Mouse (Mus musculus): ENCODE measurements at regions not wholly inside any gene's neighbourhood (a gene's known extent, or its start where the extent isn't known, plus 50 kb on each side); places are given as distances from the start of the nearest gene placed in this dataset.
A peak's percentile ranks its signal among the peaks of the same experiment; 100 is the strongest.

DNA sequence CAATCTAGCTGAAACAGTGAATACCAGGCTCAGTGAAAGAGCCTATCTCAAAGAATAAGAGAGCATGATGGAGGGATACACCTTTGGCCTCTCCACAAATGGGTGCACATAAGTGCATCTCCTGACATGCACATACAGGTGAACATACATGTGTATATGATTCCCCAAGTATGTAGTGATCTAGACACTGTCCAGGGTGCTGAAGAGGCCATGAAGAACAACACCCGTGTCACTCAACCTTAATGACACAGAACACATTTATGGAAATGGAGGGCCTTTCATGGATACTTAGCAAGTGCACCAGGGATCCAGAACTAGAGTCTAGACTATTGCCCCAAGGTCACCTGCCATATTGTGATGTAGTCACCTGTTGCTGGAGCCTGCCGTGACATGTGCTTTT is 56.9 kb downstream of the Spata19 start:
- Histone ChIP-seq H3K27ac (replicated peaks) (no peak overlapping the region), H3K4me1 (replicated peaks) (peaks cover 17% of the 10 kb centered on the region), H3K9me3 (no peaks in the 10 kb centered on the region), H3K27me3 (0 out of 2 replicates have a peak, but pooled peaks cover 4% of the 10 kb centered on the region), H3K4me2 (no peak overlapping the region), H3K4me3 (no peak overlapping the region), H3K9ac (no peak overlapping the region), H3K36me3 (no peaks in the 10 kb centered on the region)
- 92% methylated on average over 2 of the region's 2 CpGs for whole genome bisulfite sequencing
- ATAC-seq (ENCODE audit: low read depth): no peak

DNA sequence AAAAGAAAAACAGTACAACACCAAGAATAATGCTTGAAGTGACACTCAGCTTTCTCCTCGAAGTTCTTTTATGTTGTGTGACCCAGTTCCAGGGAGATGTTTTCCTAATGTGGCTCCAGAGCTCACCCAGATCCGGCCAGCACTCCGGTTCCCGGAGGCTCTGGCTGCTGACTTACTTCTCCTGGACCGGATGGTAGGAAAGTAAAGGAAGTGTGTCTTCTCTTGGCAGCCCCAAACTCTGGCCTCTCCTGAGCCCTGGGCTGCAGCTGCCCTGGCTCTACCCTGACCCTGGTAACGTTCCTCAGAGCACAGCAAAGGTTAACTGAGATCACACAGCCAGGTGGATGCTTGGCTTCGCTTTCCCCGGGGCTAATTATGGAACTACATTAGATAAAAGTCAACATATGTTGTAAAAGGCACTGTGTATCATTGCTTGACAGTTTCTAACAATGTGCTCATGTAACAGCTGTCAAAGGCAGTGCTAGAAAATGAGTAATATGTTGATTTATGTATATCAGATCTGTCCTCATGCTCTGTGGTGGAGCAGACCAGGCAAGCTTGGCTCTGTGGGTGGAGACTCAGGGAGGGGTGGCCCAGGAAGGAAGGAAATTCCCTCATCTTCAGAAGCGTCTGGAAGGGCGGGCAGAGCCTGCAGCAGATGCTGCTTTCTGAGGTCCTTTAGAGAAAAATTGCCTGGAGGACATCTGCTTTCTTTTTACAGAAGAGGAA is 57.5 kb downstream of the Spata19 start:
- H3K36me3 ChIP-seq: no peaks in the 10 kb centered on the region
- WGBS: 64% methylated on average over 10 of the region's 10 CpGs
- 0 out of 2 replicates have a peak, but pooled peaks cover 4% of the 10 kb centered on the region for H3K27me3 ChIP-seq
- no peak overlapping the region for H3K4me3 ChIP-seq
- no peak overlapping the region for H3K4me2 ChIP-seq
- ATAC-seq (ENCODE audit: low read depth): no peak
- no peak overlapping the region for H3K27ac ChIP-seq (replicated peaks)
- no peak overlapping the region for H3K9ac ChIP-seq
- no peaks in the 10 kb centered on the region for H3K9me3 ChIP-seq
- peaks cover 20% of the 10 kb centered on the region for H3K4me1 ChIP-seq (replicated peaks)

DNA sequence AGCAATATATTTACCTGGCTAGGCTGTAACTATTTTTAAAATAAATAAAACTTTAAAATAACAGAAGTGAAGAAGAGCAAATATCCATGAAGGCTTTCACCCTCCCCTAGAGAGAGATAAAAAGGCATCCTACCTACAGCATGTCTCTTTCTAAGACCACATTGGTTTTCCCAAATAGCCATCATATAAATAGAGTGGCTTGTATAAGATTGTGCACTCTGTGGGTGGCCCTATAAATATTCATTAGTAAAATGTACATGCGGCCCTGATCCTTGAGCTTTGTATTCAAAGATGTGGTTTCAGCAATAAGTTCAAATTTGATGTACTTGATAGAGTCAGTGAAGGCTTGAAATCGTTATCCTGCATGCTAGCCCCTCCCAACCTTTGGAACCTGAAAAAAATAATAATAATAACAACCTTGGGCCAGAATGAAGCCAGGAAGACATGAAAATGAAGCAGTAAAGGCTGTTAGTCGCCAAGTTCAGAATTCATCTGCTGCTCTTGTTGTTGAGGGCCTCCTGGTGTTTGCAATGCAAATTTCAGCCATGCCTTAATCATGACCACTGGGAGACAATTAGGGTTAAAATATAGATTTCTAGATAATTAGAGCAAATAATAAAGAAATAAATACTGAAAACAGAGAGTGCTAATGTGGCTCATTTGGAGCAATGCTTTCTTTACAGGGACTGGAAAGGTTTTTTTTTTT is 61.9 kb downstream of the Spata19 start:
- H3K27ac ChIP-seq (replicated peaks): no peak overlapping the region
- no peak overlapping the region for H3K4me3 ChIP-seq
- H3K9me3 ChIP-seq: no peaks in the 10 kb centered on the region
- 30% methylated on average over 3 of the region's 3 CpGs for WGBS
- no peak overlapping the region for H3K9ac ChIP-seq
- no peak for ATAC-seq (ENCODE audit: low read depth)
- H3K36me3 ChIP-seq: no peaks in the 10 kb centered on the region
- no peak overlapping the region for H3K4me2 ChIP-seq
- peaks cover 10% of the 10 kb centered on the region for H3K4me1 ChIP-seq (replicated peaks)
- H3K27me3 ChIP-seq: no peaks in the 10 kb centered on the region

DNA sequence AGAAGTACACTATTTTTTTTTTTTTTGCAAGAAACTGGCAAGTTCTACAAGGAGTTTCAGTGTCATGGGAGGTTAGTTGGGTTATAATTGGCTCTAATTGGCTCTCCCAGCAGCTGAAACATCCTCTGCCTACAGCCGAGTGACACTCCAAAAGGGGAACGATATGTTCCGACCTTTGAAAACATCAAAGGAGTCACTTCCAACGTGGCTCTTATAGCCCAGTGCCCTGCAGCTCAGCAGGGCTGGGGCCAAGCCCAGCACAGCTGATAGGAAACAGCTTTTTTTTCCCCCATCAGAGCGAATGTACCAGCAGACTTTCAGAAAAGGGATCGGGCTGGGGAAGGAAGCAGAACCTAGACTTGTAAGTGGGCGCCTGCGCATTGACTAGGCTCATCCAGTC is 64.4 kb downstream of the Spata19 start:
- Histone ChIP-seq H3K9me3 (no peaks in the 10 kb centered on the region), H3K4me1 (replicated peaks) (peaks cover 10% of the 10 kb centered on the region), H3K4me2 (no peak overlapping the region), H3K4me3 (no peak overlapping the region), H3K27me3 (no peaks in the 10 kb centered on the region), H3K27ac (replicated peaks) (no peak overlapping the region), H3K36me3 (no peaks in the 10 kb centered on the region), H3K9ac (no peak overlapping the region)
- ATAC-seq (ENCODE audit: low read depth): no peak
- WGBS: 40% methylated on average over 8 of the region's 8 CpGs

DNA sequence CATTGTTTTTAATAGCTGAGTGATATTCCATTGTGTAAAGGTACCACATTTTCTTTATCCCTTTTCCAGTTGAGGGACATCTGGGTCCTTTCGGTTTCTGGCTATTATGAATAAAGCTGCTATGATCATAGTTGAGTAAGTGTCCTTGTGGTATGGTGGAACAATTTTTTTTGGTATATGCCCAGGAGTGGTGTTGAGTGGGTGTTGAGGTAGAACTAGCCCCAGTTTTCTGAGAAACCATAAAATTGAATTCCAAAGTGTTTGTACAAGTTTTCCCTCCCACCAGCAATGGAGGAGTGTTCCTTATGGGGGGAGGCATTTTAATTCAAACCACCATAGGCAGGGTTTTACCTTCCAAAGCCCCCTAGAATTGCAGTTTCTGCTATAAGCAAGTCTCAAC is 67.4 kb downstream of the Spata19 start:
- Histone ChIP-seq H3K4me2 (no peak overlapping the region), H3K36me3 (no peaks in the 10 kb centered on the region), H3K9ac (no peak overlapping the region), H3K27me3 (no peaks in the 10 kb centered on the region), H3K4me3 (no peak overlapping the region), H3K27ac (replicated peaks) (no peak overlapping the region), H3K9me3 (no peaks in the 10 kb centered on the region), H3K4me1 (replicated peaks) (no peaks in the 10 kb centered on the region)
- 90% methylated on average over 1 of the region's 1 CpGs for WGBS
- ATAC-seq (ENCODE audit: low read depth): no peak

DNA sequence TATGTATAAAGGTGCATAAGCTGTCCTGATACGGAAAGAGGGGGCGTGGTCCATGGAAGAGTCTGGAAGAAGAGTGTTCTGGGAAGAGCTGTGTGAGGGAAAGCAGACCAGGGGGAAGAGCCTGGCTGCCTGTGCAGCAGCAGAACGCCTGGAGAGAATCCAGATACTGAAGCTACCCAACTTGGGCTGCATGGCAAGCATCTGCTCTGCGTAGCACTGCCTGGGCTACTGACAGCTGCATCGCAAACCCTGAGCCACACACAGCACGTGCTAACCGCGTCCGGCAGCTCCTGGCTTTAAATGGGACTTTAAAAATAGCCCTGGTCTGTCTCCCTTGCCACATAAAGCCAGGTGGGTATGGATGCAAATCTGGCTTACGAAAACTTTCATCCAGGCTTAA is 78.9 kb downstream of the Spata19 start:
- H3K4me1 ChIP-seq (replicated peaks): peaks cover 12% of the 10 kb centered on the region
- WGBS: 84% methylated on average over 10 of the region's 10 CpGs
- no peak overlapping the region for H3K9ac ChIP-seq
- no peak overlapping the region for H3K4me3 ChIP-seq
- H3K4me2 ChIP-seq: no peak overlapping the region
- ATAC-seq (ENCODE audit: low read depth): no peak
- no peaks in the 10 kb centered on the region for H3K36me3 ChIP-seq
- no peak overlapping the region for H3K27ac ChIP-seq (replicated peaks)
- no peaks in the 10 kb centered on the region for H3K9me3 ChIP-seq
- H3K27me3 ChIP-seq: no peaks in the 10 kb centered on the region

DNA sequence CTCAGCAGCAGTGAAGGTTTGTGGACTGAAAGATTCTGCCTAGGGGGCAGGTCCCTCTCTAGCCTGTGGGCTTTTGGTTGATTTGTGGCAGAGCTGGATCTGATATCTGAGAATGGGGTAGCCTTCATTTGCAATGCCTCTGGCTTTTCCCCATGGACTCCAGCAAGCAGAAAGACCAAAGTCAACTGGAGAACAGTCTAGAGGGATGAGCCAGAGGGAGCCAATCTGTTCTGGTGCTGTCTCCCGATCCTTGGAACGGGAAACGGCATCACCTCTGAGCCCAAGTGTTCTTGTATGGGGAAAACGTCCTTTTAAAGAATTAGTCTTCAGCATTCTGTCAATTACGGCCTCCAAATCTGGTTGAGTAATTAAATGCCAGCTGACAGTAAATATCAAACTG is 80.0 kb downstream of the Spata19 start:
- no peak overlapping the region for H3K27ac ChIP-seq (replicated peaks)
- no peak overlapping the region for H3K9ac ChIP-seq
- H3K4me1 ChIP-seq (replicated peaks): peaks cover 12% of the 10 kb centered on the region
- H3K4me3 ChIP-seq: no peak overlapping the region
- H3K9me3 ChIP-seq: no peaks in the 10 kb centered on the region
- H3K4me2 ChIP-seq: no peak overlapping the region
- peak; percentile 8; the same call in 1 of the 2 replicates for ATAC-seq (ENCODE audit: low read depth)
- WGBS: 52% methylated on average over 5 of the region's 5 CpGs
- H3K36me3 ChIP-seq: no peaks in the 10 kb centered on the region
- no peaks in the 10 kb centered on the region for H3K27me3 ChIP-seq

DNA sequence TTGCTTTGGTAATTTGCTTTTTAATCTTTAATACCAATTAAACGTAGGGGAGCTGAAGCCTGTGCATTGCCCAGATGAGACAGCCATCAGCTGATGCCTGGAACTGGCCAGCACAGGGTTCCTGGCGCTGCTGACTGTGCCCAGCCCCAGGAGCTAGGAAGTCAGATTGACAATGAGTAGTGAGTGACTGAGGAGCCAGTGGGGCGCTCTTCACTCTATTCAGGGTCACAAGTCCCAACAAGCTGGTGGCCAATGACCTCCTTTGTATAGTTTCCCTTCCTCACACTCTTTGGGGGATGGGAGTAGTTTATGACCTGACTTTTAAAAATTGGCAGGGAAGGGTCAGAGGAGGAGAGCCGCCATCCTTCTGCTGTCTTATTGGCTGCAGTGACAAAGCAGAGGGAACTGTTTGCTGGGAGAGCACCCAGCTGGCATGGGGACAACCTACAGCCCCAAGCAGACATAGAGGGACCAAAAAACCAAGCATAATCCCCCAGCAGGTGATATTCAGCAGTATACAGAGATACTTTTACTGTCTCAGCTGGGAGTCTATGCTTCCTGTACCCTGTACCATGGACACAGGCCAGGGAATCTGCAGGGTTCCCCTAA is 80.6 kb downstream of the Spata19 start:
- Histone ChIP-seq H3K4me1 (replicated peaks) (peaks cover 12% of the 10 kb centered on the region), H3K27me3 (no peaks in the 10 kb centered on the region), H3K27ac (replicated peaks) (no peak overlapping the region), H3K4me3 (no peak overlapping the region), H3K4me2 (no peak overlapping the region), H3K9ac (no peak overlapping the region), H3K36me3 (no peaks in the 10 kb centered on the region), H3K9me3 (no peaks in the 10 kb centered on the region)
- WGBS: 32% methylated on average over 4 of the region's 4 CpGs
- ATAC-seq (ENCODE audit: low read depth): peak; percentile 80; the same call in 1 of the 2 replicates

DNA sequence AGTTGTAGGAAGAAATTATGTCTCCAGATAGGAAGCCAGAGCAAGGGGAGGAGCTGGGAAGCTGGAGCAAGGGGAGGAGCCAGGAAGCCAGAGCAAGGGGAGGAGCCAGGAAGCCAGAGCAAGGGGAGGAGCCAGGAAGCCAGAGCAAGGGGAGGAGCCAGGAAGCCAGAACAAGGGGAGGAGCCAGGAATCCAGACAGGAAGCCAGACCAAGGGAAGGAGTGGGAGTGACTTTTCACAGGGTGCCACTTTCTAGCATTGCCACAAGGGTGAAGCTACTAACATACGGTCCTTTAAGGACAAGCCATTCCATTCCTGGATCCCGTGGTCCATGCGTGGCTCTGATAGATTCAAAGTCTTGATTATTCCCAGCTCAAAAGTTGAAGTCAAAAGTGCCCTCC is 81.7 kb downstream of the Spata19 start:
- Histone ChIP-seq H3K27ac (replicated peaks) (no peak overlapping the region), H3K4me1 (replicated peaks) (peaks cover 12% of the 10 kb centered on the region), H3K4me2 (no peak overlapping the region), H3K27me3 (no peaks in the 10 kb centered on the region), H3K9ac (no peak overlapping the region), H3K36me3 (no peaks in the 10 kb centered on the region), H3K9me3 (no peaks in the 10 kb centered on the region), H3K4me3 (no peak overlapping the region)
- no peak for ATAC-seq (ENCODE audit: low read depth)
- WGBS: 96% methylated on average over 3 of the region's 3 CpGs

DNA sequence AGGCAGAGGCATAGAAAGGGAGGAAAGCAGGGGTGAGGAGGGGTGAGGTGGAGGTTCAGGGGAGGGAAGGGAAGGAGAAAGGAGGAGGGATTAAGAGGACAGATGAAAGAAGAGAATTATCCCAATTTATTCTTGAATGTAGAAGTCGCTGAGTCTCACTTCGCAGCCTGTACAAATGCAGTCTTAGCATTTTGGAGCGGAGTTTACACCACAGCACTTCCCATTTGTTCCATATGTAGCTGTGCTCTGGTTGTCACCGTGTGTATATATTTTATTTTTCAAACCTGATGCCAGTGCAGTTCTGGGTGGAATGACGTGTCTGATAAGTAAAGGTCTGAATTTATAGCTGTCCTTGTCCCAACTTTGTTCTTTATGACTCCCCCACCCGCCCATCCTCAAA is 105.2 kb downstream of the Spata19 start:
- ATAC-seq (ENCODE audit: low read depth): no peak
- H3K9me3 ChIP-seq: no peaks in the 10 kb centered on the region
- H3K9ac ChIP-seq: no peak overlapping the region
- no peaks in the 10 kb centered on the region for H3K27me3 ChIP-seq
- H3K27ac ChIP-seq (replicated peaks): no peak overlapping the region
- H3K4me2 ChIP-seq: no peak overlapping the region
- no peaks in the 10 kb centered on the region for H3K36me3 ChIP-seq
- no peaks in the 10 kb centered on the region for H3K4me1 ChIP-seq (replicated peaks)
- no peak overlapping the region for H3K4me3 ChIP-seq
- 80% methylated on average over 6 of the region's 6 CpGs for WGBS

DNA sequence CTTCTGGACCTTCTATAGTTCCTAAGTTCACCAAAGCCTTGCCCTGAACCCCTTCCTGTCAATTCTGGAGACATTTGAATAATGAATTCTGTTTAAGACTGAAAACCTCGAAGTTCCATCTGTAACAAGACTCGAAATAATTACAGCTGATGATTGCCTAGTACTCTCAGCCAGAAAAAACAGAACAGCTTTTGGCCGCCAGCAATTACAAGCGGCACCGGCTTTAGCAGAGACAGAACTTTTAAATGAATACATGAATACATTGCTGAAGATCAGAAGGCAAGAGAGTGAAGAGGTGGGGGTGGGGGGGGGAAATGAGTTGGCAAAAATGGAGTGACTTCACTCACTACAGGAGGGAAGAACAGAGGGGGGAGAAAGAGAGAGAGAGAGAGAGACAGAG is 112.6 kb downstream of the Spata19 start:
- ATAC-seq (ENCODE audit: low read depth): no peak
- Histone ChIP-seq H3K27ac (replicated peaks) (no peak overlapping the region), H3K4me3 (no peak overlapping the region), H3K9ac (no peak overlapping the region), H3K36me3 (no peaks in the 10 kb centered on the region), H3K4me1 (replicated peaks) (no peaks in the 10 kb centered on the region), H3K27me3 (no peaks in the 10 kb centered on the region), H3K9me3 (no peaks in the 10 kb centered on the region), H3K4me2 (no peak overlapping the region)
- 82% methylated on average over 5 of the region's 5 CpGs for WGBS

DNA sequence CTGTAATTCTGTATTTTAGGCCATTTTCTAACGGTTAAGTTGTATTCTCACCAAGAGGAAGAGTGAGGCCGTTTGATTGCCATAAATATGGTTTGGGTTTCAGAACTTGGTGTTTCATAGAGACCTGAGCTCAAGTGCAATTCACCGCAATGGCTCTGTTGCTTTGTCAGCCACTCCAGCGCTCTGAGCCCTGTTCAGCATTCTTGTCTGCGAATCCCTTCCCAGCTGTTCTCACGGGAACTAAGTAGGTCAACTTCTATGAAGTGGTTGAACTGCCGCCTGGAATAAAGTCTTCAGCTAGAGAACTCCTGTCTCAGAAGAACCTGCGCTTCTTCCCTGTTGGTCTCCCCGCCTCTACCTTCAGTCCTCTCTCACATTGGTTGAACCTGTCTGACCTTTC is 113.1 kb downstream of the Spata19 start:
- H3K9ac ChIP-seq: no peak overlapping the region
- H3K4me3 ChIP-seq: no peak overlapping the region
- H3K4me1 ChIP-seq (replicated peaks): no peaks in the 10 kb centered on the region
- H3K9me3 ChIP-seq: no peaks in the 10 kb centered on the region
- H3K36me3 ChIP-seq: no peaks in the 10 kb centered on the region
- ATAC-seq (ENCODE audit: low read depth): no peak
- H3K27ac ChIP-seq (replicated peaks): no peak overlapping the region
- H3K4me2 ChIP-seq: no peak overlapping the region
- WGBS: 93% methylated on average over 9 of the region's 9 CpGs
- no peaks in the 10 kb centered on the region for H3K27me3 ChIP-seq
